Mouse (Mus musculus) embryo, embryonic 9.5 days (tissue): Measurements from ENCODE around the gene Tspo2.

ENCODE experiments used
- DNase-seq: peaks from one replicate; pipeline ENCODE4 v3.0.0-alpha.2; 2017; ENCODE audit errors: extremely low spot score

Tspo2 gene

DNA sequence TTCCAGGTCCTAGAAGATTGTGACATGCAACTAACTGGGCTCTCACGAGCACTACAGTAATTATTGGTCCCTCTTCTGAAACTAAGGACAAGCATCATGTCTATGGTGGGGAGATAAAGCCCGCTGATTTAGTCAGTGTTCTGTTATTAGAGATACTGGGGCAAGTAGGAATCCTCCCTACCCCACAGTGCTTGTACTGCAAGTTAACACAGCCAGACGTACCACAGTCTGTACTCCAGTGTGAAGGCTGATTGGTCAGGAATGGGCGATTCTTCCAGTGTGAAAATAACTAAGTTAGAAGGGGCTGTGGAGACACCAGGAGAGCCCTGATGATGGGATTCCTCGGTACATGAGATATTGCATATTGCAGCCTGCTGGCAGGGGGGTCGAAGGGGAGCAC is 33.8 kb downstream of the Tspo2 start:
- DNase-seq = no peak

DNA sequence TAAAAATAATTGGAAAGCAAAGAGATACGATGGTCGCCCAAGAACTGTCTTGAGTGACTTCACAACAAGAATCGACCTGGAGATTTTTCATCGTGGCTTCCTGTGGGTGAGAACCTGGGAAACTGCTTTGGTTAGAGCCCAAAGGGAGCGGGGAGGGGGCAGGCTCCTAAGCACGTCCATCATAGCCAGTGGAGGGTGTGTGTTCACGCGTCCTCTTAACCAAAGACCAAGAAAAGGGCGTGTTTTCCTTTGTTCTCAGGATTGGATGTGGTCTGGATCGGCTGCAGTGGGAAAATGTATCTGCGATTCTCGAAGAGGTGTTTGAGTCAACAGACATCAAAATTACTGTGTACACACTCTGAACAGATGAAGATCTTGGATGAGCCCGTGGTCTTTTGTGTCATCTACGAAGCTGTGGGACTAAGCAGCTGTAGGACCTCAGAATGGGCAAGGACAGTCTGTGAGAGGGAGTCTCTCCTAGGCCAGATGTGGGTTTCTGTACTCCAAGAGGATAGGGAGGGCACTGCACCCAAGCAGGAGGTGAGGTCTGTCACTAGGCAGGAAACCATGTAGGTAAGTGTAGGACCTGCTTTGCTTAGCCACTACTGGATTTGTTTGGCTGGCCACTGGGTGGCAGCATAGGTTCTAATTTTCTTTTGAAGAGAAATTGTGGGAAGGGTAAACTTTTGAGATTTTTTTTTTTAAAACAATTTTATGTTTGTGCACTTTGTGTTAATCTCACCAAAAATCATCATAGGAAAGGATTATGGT is 34.7 kb downstream of the Tspo2 start:
- DNase-seq = no peak

DNA sequence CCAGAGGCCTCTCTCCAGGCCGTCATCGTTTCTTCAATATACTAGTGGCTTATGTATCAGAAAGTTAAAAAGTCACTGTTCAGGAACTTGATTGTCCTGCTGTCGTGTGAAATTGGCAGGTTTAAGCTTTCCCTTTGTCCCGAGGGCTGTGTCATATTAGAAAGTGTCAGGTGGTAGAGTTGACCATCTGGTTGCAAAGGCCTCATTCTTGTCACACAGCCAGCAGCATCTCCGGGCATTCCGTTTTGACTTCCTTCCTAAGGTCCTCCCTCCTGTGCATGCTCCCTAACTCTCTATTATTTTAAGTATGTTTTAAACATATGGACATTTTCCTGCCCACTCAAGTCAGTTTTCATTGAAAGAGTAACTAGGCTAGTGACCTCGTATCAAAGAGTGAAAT is 35.3 kb downstream of the Tspo2 start:
- DNase-seq = no peak

DNA sequence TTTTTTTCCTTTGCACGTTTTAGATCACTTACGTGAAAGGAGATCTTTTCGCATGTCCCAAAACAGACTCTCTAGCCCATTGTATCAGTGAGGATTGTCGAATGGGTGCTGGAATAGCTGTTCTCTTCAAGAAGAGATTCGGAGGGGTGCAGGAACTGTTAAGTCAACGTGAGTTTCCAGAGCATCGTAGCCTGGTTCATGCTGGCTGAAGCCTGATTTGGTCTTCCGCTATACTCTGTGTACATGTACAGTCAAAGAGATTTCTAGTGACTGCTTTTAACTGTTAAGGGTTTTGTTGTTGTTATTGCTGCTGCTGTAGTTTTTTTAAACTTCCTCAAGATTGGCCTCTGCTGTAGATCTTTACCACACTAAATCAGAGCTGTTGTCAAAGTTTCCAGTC is 40.1 kb downstream of the Tspo2 start:
- DNase-seq = no peak

DNA sequence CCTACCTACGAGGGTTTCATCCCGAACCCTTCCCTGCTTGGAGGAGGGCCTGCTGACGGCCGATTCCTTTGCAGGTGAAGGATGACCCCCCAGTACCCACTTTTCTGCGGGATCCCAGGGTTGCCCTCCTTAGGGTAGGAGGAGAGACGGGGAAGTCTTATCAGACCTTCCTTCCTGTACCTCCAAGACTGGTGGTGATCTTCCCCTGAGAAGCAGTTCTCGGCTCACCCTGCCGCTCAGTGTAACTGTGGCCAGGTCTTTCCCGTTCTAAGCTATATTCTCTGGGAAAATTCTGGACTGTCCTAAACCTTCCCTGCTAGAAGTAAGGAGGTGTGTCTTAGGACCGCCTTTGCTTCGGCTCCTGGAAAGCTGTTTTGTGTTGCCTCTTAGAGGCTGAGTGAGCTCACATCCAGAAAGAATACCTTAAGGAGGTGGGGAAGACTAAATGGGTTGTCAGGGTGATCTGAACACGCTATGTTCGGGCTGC is 41.0 kb downstream of the Tspo2 start:
- no peak for DNase-seq

DNA sequence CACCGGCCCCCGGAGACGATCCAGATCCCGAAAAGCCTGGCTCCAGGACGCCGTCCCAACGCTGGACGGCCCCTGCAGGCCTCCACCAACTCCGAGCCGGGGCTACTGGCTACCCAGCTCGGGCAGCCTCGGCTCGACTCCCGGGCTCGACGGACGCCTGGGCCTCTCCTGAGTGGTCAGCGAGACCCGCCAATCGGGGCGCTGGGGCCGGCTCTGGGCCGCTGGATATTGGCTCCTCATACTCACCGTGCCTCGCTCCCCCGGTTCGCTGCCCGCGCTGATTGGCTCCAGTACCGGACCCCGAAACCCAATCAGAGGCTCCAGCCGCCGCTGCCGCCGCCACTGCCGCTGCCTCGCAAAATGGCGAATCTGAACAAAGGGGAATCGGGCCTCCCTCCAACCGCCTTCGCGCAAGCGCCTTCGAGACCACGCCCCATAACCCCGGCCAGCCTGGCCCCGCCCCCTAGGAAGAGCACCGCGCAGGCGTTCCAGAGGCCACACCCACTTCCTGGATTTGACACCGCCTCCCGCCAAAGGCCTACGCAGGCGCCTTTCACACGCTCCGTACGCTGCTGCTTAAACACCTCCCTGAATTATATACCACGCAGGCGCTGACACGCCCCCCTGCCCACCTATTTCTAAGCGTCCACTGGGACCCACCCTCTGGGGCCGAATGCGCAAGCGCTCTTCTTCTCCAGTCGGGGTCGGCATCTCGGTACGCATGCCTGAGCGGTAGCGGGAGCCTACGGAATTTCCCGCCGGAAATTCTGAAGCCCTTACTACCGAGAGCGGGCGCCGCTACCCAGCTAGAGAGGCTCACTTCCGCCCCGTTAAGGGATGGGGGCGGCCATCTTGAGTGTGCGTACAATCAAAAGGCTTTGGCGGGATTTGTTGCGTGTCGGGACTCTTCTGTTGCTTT is 41.7 kb downstream of the Tspo2 start, which contains the start of the genes Nfya and Oard1:
Nfya (minus strand) TSS at position 527 of the 919 bp plus-strand sequence.
Oard1 (plus strand) TSS at position 635 of the 919 bp plus-strand sequence.
- peak; percentile 100 for DNase-seq

DNA sequence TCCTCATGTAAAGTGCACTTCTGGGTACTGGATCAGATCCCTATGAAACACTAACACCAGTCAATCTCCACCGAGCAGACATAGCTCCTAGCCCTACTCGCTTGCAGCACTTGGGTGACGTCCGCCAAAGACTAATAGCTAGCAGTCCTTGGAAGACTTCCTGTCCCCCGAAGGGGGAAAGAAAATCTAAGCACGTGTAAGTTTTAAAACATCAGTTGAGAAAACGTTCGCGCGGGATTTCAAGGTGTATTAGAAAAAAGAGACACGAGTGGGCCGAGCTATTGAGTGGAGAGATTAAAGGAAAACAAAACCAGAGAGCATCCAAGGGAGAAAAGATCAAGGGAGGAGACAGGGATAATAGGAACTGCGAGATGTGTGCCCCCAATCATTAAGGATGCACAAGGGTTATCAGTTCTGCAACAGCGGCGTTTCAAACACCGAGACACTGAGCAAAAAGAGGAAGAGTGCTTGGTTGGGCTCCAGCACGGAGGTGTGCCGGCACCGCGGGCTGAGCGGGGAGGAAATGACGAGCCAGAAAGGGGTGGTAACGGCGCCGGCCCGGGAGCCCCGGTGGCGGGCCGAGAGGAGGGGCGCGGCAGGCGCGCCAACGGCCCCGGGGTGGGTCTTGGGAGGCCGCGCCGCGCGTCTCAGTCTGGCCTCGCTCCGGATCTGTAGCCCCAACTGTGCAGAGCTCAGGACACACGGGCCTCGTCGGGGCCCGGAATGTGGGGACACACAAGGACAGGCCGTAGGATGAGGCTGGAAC is 42.6 kb downstream of the Tspo2 start:
- peak; percentile 77 for DNase-seq

DNA sequence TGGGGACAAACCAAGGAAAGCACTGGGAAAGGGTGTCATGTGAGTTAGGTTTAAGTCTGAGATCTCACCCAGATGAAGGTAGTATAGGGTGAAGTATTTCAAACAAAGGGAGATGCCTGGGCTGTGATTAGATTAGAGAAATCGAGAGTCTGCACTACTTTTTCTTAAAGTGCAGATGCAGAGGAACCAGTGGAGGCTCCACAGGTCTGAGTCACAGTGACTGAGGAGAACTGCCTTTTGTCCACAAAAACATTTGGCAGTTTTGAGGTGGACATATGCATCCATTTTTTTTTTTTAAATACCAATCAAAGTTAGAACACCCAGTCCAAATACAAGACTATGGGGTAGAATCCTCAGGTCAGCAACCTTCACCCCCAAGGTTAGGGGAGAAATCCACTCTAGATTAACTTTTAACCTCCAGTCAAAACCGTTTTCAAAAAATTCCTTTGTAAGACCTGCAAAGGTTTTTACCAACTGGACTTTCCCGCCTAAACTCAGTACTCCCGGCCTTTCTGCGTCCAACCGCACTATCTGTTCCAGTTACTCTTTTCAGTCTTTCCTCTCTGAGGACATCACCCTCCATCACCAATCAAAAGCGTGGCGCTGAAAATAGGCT is 43.3 kb downstream of the Tspo2 start:
- DNase-seq = no peak

DNA sequence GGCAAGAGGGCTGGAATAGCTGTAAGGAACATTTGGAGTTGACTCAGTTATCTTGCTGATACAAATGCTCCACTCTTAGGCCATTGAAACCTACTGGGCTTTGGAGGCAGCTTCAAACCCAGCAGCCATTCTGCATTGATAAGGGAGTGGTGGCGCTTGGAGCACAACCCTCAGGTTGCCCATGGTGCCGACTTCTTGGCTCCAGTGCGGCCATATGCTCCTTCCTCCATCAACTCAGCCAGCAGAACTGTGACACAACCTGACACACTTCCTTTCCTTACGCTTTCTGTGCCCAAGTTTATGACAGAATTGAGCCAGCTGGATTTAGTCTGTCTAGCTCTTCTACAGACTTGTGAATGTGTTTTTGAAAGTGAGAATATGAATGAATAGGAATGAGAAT is 44.2 kb downstream of the Tspo2 start:
- no peak for DNase-seq

DNA sequence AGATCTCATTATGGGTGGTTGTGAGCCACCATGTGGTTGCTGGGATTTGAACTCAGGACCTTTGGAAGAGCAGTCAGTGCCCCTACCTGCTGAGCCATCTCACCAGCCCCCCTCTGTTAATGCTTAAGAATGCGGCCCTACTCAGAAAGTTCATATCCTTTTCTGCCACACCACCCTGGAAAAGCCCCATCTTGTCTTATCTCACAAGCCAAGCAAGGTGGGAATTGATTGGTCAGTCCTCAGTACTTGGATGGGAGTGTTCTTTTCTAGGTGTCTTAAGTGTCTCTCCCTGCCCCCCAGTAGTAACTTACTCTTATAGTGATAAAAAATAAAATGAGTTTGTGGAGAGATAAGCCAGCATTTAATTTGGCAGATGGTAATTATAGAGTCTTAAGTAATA is 46.6 kb downstream of the Tspo2 start:
- no peak for DNase-seq

DNA sequence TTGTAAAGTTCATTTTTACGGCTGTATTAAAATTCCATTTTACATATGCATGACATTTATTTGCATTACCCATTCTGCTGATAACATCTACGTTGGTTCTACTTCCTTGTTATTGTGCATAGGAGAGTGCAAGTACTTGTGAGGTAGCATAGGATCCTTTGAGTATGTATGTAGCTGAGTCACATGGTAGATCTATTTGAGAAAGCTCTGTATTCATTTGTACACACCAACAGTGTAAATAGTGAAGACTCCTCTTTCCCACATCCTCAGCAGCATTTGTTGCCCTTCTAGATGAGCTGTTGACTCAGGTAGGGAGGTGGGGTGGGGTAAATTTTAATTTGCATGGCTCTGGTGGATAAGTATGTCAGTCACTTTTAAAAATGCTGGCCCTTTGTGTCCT is 47.5 kb downstream of the Tspo2 start:
- no peak for DNase-seq

DNA sequence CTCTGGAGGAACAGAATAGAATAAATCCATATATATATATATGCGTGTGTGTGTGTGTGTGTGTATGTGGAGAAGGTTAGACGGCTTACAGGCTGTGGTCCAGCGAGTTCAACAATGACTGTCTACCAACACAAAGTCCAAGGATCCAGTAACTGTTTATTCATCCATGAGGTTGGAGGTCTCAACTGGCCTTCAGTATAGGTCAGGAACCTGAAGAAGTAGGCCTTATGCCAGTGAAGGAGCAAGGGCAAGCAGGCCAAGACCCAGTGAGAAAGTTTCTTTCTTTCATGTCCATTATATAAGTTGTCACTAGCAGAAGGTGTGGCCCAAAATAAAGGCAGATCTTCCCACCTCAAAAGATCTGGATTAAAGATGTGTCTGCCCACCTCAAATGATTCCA is 48.6 kb downstream of the Tspo2 start:
- DNase-seq = no peak

DNA sequence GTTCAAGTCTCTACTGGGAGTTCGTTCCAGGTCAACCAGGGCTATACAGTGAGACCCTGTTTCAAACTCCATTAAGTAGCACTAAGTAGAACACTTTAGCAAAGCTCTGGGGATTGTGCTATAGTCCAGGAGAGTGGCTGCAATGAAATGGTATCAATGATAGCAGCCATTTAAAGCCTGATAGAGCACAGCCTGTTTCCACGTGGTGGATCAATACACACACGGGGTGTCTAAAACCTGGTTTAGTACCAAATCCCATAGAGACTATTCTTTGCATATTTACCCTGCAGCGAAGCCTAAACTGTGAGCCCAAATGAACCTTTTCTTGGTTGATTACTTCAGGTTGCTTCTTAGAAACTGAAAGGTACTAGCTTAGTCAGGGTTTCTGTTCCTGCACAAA is 49.6 kb downstream of the Tspo2 start:
- no peak for DNase-seq
